Mouse (Mus musculus) limb, embryonic 12.5 days (tissue): Measurements from ENCODE around the gene Ldha. TPM values are rescaled to one million over a fixed set of nuclear protein-coding genes. Genes with fewer than 3 reads are reported as not detected.

Experiments used
- ATAC-seq: fragments of 200-750 bp; cut with Nextera tagmentation; 2 replicates; pipeline ENCODE4 v1.8.0; 2017; ENCODE audit warnings: low read depth, moderate TSS enrichment; ENCODE audit not compliant: insufficient number of reproducible peaks, insufficient read depth, low FRiP score, low TSS enrichment
- H3K27ac ChIP-seq: fragments of 300-500 bp; sonication (generic); 2 replicates; pipeline ENCODE4 v1.5.1; 2016; ENCODE audit warnings: mild to moderate bottlenecking, moderate library complexity
- H3K27me3 ChIP-seq: fragments of 300-500 bp; sonication (generic); 2 replicates; pipeline ENCODE4 v1.6.1; 2016; ENCODE audit warnings: mild to moderate bottlenecking, moderate library complexity
- H3K36me3 ChIP-seq: fragments of 300-500 bp; sonication (generic); 2 replicates; pipeline ENCODE4 v1.6.1; 2016; ENCODE audit warnings: mild to moderate bottlenecking, moderate library complexity
- H3K4me1 ChIP-seq: fragments of 300-500 bp; sonication (generic); replicated peaks from 2 replicates; pipeline ENCODE4 v1.6.1; 2016
- H3K4me2 ChIP-seq: fragments of 300-500 bp; sonication (generic); 2 replicates; pipeline ENCODE4 v1.6.1; 2016; ENCODE audit warnings: mild to moderate bottlenecking, moderate library complexity
- H3K4me3 ChIP-seq: fragments of 300-500 bp; sonication (generic); replicated peaks from 2 replicates; pipeline ENCODE4 v1.5.1; 2016; ENCODE audit warnings: mild to moderate bottlenecking
- H3K9ac ChIP-seq: fragments of 300-500 bp; sonication (generic); replicated peaks from 2 replicates; pipeline ENCODE4 v1.6.1; 2016; ENCODE audit warnings: mild to moderate bottlenecking, moderate library complexity
- H3K9me3 ChIP-seq: fragments of 300-500 bp; sonication (generic); 2 replicates; pipeline ENCODE4 v1.6.1; 2016; ENCODE audit warnings: mild to moderate bottlenecking, moderate library complexity
- whole genome bisulfite sequencing: fragments of 180-500 bp; shearing (Covaris S2); methylation state at CpG from one replicate; pipeline ENCODE4 v1.1.7; 2016; 5-methylcytosine and 5-hydroxymethylcytosine counted together
- polyA plus RNA-seq: library from polyadenylated mRNA; unstranded; fragments of >200 nt; fragmentation: Nextera tagmentation; extraction: Ambion mirVana; gene quantifications from 2 replicates; pipeline ENCODE4 v1.2.1, GENCODE M21; 2016

The Ldha gene
- polyA plus RNA-seq, 1 experiment from 2014 or later: 1,625 TPM

DNA sequence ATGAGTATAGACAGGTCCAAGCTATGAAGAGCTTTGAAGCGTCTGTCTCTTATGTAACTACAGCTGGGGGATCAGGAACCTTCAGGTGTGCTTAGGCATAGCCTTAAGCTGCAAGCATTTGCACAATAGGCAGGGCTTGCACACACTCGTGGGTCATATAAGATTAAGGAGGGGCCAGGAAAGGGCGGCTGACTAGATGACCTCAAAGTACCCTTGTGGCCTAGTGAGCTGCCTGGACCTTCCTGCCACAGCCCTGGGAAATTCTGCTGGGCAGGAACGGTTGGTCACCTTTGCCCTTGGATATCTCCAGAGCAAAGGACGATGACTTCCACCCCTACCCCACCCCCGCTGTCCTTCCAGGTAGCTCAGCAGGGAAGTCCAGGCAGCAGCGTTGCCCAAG lies 1.8 kb upstream of the Ldha start:
- Histone ChIP-seq H3K4me2 (peak overlapping the region; percentile 11; the same call in 1 of the 2 replicates), H3K4me1 (peaks cover 20% of the 10 kb centered on the region), H3K27ac (no peak overlapping the region), H3K27me3 (peaks cover 24% of the 10 kb centered on the region), H3K36me3 (no peaks in the 10 kb centered on the region), H3K4me3 (no peak overlapping the region), H3K9ac (no peak overlapping the region), H3K9me3 (no peaks in the 10 kb centered on the region)
- WGBS: 28% methylated on average over 7 of the region's 7 CpGs
- no peak for ATAC-seq

DNA sequence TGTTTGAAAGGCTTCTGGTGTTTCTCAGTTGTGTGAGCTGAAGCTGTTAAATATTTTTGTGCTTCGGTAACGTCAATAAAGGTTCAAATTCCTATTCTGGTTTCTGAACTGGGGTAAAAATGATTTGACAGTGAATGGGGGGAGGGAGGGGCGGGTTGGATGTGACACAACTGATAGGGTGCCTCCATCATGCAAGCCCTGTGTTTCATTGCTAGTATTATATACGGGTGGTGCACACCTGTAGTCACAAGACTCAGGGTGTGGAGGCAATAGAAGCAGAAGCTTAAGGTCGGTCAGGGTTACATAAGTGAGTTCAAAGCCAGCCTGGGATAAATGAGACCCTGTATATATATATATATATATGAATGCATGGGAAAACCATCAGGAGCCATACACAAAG lies 1.4 kb upstream of the Ldha start:
- Histone ChIP-seq H3K4me2 (no peak overlapping the region), H3K9ac (no peak overlapping the region), H3K27ac (no peak overlapping the region), H3K27me3 (peaks cover 24% of the 10 kb centered on the region), H3K4me3 (no peak overlapping the region), H3K4me1 (peaks cover 23% of the 10 kb centered on the region), H3K9me3 (no peaks in the 10 kb centered on the region), H3K36me3 (no peaks in the 10 kb centered on the region)
- no peak for ATAC-seq
- 70% methylated on average over 5 of the region's 5 CpGs for WGBS

- Histone ChIP-seq H3K36me3 (no peaks in the 10 kb centered on the region), H3K27ac (no peak overlapping the region), H3K4me1 (peaks cover 27% of the 10 kb centered on the region), H3K4me2 (no peak overlapping the region), H3K4me3 (no peak overlapping the region), H3K9ac (no peak overlapping the region), H3K27me3 (peaks cover 24% of the 10 kb centered on the region), H3K9me3 (no peaks in the 10 kb centered on the region)
- no peak for ATAC-seq
- 37% methylated on average over 4 of the region's 4 CpGs for WGBS
Measured at GRCm38 (mm10) chr7:46840326-46840725, 949 bp upstream of the Ldha start.

DNA sequence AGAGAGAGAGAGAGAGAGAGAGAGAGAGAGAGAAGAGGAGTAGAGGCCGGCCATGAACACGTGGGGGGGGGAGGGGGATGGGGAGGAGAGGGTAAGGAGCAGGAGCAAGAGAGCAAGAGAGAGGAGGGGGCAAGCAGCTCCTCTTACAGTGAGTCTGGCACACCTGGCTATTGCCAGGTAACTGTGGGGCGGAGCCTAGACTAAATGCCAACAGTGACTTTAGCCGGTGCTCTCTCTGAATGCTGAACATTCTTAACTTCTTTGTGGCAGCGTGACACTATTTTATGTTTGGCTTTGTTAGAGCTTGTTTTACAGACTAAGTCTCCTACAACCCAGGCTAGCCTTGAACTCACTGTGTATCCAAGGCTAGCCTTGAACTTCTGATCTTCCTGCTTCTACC lies 1.0 kb downstream of the Ldha start:
- Histone ChIP-seq H3K4me3 (no peak overlapping the region), H3K9ac (no peak overlapping the region), H3K36me3 (no peaks in the 10 kb centered on the region), H3K27ac (no peak overlapping the region), H3K4me2 (no peak overlapping the region), H3K27me3 (peaks cover 24% of the 10 kb centered on the region), H3K9me3 (no peaks in the 10 kb centered on the region), H3K4me1 (peaks cover 31% of the 10 kb centered on the region)
- ATAC-seq: no peak
- WGBS: 29% methylated on average over 5 of the region's 5 CpGs

GRCm38 (mm10) chr7:46843576-46843975 lies 2.3 kb downstream of the Ldha start:
- H3K27me3 ChIP-seq: peaks cover 24% of the 10 kb centered on the region
- H3K36me3 ChIP-seq: peaks cover 12% of the 10 kb centered on the region
- H3K9me3 ChIP-seq: no peaks in the 10 kb centered on the region
- no peak overlapping the region for H3K4me3 ChIP-seq
- H3K27ac ChIP-seq: no peak overlapping the region
- ATAC-seq: no peak
- 87% methylated on average over 4 of the region's 4 CpGs for WGBS
- H3K4me2 ChIP-seq: no peak overlapping the region
- H3K9ac ChIP-seq: no peak overlapping the region
- peaks cover 26% of the 10 kb centered on the region for H3K4me1 ChIP-seq

DNA sequence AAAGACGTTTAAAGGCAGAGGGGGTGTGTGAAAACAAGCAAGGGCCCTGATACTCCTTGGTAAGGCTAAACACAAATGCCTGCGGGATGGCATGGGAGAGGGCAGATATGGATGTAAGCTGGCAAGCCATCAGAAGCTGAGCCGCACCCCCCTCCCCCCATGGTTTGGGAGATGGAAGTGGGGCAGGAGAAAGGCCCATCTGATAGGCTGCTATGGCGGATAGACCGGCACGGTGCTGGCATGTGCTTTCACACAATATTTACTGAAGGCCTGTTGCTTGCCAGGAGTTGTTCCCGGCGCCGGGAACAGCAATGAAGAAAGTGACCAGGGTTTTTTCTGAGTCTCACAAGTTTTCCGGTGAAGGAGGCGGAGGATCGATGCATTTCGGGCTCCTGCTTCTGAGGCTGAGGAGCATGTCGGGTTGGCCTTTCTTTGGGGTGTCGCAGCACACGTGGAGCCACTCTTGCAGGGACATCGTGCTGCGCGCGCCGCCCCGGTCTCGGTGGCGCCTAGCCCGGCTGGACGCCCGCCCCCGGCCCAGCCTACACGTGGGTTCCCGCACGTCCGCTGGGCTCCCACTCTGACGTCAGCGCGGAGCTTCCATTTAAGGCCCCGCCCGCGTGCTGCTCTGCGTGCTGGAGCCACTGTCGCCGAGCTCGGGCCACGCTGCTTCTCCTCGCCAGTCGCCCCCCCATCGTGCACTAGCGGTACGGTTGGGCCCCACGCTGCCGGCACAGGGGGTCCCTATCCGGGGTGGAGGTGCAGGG lies 4.1 kb downstream of the Ldha start:
- H3K9ac ChIP-seq: peak overlapping the region; percentile 95
- peaks cover 24% of the 10 kb centered on the region for H3K27me3 ChIP-seq
- H3K9me3 ChIP-seq: no peaks in the 10 kb centered on the region
- peaks cover 30% of the 10 kb centered on the region for H3K36me3 ChIP-seq
- peak overlapping the region; percentile 97 for H3K27ac ChIP-seq
- peak overlapping the region; percentile 82 for H3K4me2 ChIP-seq
- under 1% methylated on average over 51 of the region's 51 CpGs for WGBS
- peak; percentile 85 for ATAC-seq
- peaks cover 15% of the 10 kb centered on the region for H3K4me1 ChIP-seq
- peak overlapping the region; percentile 82 for H3K4me3 ChIP-seq

- no peaks in the 10 kb centered on the region for H3K9me3 ChIP-seq
- H3K4me3 ChIP-seq: peak overlapping the region; percentile 82
- peaks cover 36% of the 10 kb centered on the region for H3K36me3 ChIP-seq
- peak overlapping the region; percentile 82 for H3K4me2 ChIP-seq
- ATAC-seq: peak; percentile 64
- H3K9ac ChIP-seq: peak overlapping the region; percentile 95
- under 1% methylated on average over 36 of the region's 36 CpGs for WGBS
- H3K27ac ChIP-seq: peak overlapping the region; percentile 97
- H3K4me1 ChIP-seq: peaks cover 15% of the 10 kb centered on the region
- H3K27me3 ChIP-seq: peaks cover 20% of the 10 kb centered on the region
Measured at GRCm38 (mm10) chr7:46845978-46846485, 4.8 kb downstream of the Ldha start.

DNA sequence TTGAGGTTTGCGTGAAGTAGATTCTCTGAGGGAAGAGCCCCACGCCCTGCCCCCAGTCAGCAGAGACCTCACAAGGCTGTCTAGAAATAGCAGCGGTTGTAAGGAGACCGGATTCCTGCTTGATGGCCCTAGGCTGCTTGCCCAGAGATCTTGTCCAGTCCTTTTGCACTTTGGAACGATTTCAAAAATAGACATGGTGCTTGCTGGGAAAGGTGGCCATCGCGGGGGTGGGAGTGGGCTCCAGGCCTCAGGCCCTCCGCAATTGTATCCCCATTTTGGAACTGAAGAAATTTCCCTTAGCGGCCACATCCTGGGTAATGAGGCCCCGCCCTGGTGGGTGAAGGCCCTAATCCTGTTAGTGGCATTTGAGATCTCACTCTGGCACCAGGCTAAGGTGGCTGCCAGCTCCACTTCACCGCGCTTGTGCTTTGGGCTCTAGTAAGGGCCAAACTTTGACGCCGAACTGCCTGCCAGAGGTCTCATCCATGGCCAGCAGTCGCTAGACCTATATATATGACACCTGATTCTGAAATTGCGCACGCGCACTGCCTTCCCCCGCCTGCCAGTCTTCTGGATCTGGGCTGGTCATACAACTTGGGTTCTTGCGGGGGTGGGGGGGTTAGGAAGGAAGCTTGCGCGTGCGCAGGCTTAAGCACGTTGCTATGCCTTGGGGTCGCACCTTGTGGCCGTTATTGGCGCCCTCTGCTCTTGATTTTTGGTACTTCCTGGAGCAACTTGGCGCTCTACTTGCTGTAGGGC lies 5.4 kb downstream of the Ldha start:
- ATAC-seq: peak; percentile 48
- 1% methylated on average over 28 of the region's 28 CpGs for WGBS
- Histone ChIP-seq H3K9ac (peak overlapping the region; percentile 95), H3K9me3 (no peaks in the 10 kb centered on the region), H3K4me2 (peak overlapping the region; percentile 82), H3K27ac (peak overlapping the region; percentile 97), H3K4me3 (peak overlapping the region; percentile 82), H3K27me3 (peaks cover 14% of the 10 kb centered on the region), H3K4me1 (peaks cover 15% of the 10 kb centered on the region), H3K36me3 (peaks cover 43% of the 10 kb centered on the region)

DNA sequence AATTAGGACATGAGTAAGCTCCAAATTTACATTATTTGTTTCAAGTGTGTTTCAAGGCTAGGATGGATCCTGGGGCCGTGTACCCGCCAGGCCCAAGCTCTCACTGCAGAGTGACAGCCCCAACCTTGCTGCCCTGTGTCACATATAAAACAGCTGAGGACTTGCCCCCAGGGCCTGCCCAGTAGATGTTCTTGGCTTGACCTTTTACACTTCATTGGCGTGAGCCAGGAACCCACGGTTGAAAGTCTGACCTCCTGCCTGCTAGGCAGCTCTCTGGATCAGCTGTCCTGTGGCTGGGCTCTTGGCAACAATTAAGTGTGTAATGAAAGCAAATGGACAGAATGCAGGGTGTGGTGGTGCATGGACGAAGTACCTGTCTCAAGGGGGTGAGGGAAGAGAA lies 8.0 kb downstream of the Ldha start:
- Histone ChIP-seq H3K27me3 (no peaks in the 10 kb centered on the region), H3K36me3 (peaks cover 69% of the 10 kb centered on the region), H3K9ac (no peak overlapping the region), H3K4me3 (no peak overlapping the region), H3K9me3 (no peaks in the 10 kb centered on the region), H3K27ac (no peak overlapping the region), H3K4me2 (no peak overlapping the region), H3K4me1 (peaks cover 15% of the 10 kb centered on the region)
- no peak for ATAC-seq
- WGBS: 82% methylated on average over 5 of the region's 5 CpGs

- H3K4me1 ChIP-seq: peaks cover 8% of the 10 kb centered on the region; the same call in 1 of the 2 replicates
- ATAC-seq: no peak
- no peak overlapping the region for H3K9ac ChIP-seq
- no peaks in the 10 kb centered on the region for H3K9me3 ChIP-seq
- peaks cover 86% of the 10 kb centered on the region for H3K36me3 ChIP-seq
- no peaks in the 10 kb centered on the region for H3K27me3 ChIP-seq
- no peak overlapping the region for H3K4me2 ChIP-seq
- WGBS: 81% methylated on average over 7 of the region's 7 CpGs
- no peak overlapping the region for H3K27ac ChIP-seq
- no peak overlapping the region for H3K4me3 ChIP-seq
Measured at GRCm38 (mm10) chr7:46851026-46851425, 9.8 kb downstream of the Ldha start.

- no peak overlapping the region for H3K4me2 ChIP-seq
- no peak for ATAC-seq
- H3K9ac ChIP-seq: no peak overlapping the region
- H3K27ac ChIP-seq: no peak overlapping the region
- H3K4me3 ChIP-seq: no peak overlapping the region
- 0 out of 2 replicates have a peak, but pooled peaks cover under 1% of the 10 kb centered on the region for H3K4me1 ChIP-seq
- no peaks in the 10 kb centered on the region for H3K27me3 ChIP-seq
- no peaks in the 10 kb centered on the region for H3K9me3 ChIP-seq
- 90% methylated on average over 1 of the region's 1 CpGs for WGBS
- peaks cover 88% of the 10 kb centered on the region for H3K36me3 ChIP-seq
Measured at GRCm38 (mm10) chr7:46852666-46853065, 11.4 kb downstream of the Ldha start.
